ENCODE assay signal across 16 mouse cellular contexts in the genomic region with DNA sequence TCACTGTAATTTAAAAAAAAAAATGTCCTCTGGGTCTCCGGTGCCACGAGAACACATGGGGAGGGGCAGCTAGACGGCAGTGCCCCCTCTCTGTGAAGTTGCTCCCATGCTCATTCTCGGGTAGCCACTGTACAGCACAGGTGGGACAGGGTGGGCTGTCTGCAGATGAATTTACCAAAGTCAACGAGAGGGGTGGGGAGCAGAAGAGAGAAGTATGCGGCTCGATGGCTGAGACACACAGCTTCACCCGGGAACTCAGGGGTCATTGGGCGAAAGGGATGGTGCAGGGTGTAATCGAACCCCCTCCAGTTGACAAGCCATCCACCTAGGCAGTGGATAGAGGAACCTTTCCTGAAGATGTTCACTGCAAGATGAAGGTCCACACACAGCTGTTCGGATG. TPM values are rescaled to one million over a fixed set of nuclear protein-coding genes. Genes with fewer than 3 reads are reported as not detected.
"Had no signal": no experiment of that assay in that cellular context is flagged by ENCODE, and none has a peak within 500 bp of the region (broad histone marks: within the 10 kb centered on the region; RNA-seq: fewer than 3 reads in every experiment).

No protein-coding gene starts in this region.

- H3K27me3 ChIP-seq: limb, embryonic 13.5 days; midbrain, embryonic 15.5 days; neural tube, embryonic 13.5 days had no signal

- H3K9ac ChIP-seq: limb, embryonic 13.5 days; lung, embryonic 14.5 days; midbrain, embryonic 15.5 days; neural tube, embryonic 13.5 days had no signal

- H3K4me1 ChIP-seq: limb, embryonic 13.5 days; midbrain, embryonic 15.5 days; neural tube, embryonic 13.5 days had no signal

- H3K27ac ChIP-seq: limb, embryonic 13.5 days; midbrain, embryonic 15.5 days; neural tube, embryonic 13.5 days had no signal

- DNase-seq: kidney, postnatal 25 days; left cerebral cortex, postnatal 4 days; lung, embryonic 14.5 days; lung, postnatal 10 days; lung, postnatal 4 days; retina, postnatal 1 day; right cerebral cortex, postnatal 4 days; spleen, adult 18-20 months; thymus, adult 18-20 months; thymus, postnatal 14 days had no signal

- H3K4me3 ChIP-seq: limb, embryonic 13.5 days; megakaryocyte, embryonic 14.5 days; midbrain, embryonic 15.5 days; neural tube, embryonic 13.5 days had no signal

- H3K36me3 ChIP-seq: limb, embryonic 13.5 days; midbrain, embryonic 15.5 days; neural tube, embryonic 13.5 days had no signal

- H3K9me3 ChIP-seq: limb, embryonic 13.5 days; megakaryocyte, embryonic 14.5 days; midbrain, embryonic 15.5 days; neural tube, embryonic 13.5 days had no signal

- ATAC-seq: midbrain, embryonic 15.5 days had no signal

- H3K4me2 ChIP-seq: limb, embryonic 13.5 days; lung, embryonic 14.5 days; midbrain, embryonic 11.5 days; midbrain, embryonic 15.5 days; neural tube, embryonic 13.5 days had no signal

RNA-seq across cellular contexts. Expression of gene Clstn3, which starts 12.2 kb away (rescaled TPM):
- total RNA-seq: monocyte, adult 5-6 weeks had no signal

RNA-seq across cellular contexts. Expression of gene C1ra, which starts 35.4 kb away (rescaled TPM):
- polyA plus RNA-seq: midbrain, embryonic 11.5 days had no signal
